In genomic region chr6:146502856-146503255, GRCm38 (mm10) we compare ENCODE assay signal across 9 mouse cellular contexts. TPM values are rescaled to one million over a fixed set of nuclear protein-coding genes. Genes with fewer than 3 reads are reported as not detected.
A peak's percentile ranks its signal among the peaks of the same experiment; 100 is the strongest.
DNase-seq lines count a peak whose midpoint lies in the region; ATAC-seq and TF ChIP-seq lines count a peak whose summit lies in the region.
"Had no signal": no experiment of that assay in that cellular context is flagged by ENCODE, and none has a peak within 500 bp of the region (broad histone marks: within the 10 kb centered on the region; RNA-seq: fewer than 3 reads in every experiment).

No protein-coding gene starts in this region.

- 0 out of 2 replicates have a peak, but pooled peaks cover 2% of the 10 kb centered on the region for H3K4me1 ChIP-seq in forebrain, embryonic 11.5 days (replicated peaks; ENCODE audit: control insufficient read depth, insufficient read depth, low read length)
- 0 out of 2 replicates have a peak, but pooled peaks cover 3% of the 10 kb centered on the region for H3K4me1 ChIP-seq in intestine, embryonic 15.5 days (replicated peaks)
- H3K4me1 ChIP-seq in midbrain, postnatal 0 days (ENCODE audit: insufficient read depth, low read length) = peaks cover 6% of the 10 kb centered on the region; the same call in 1 of the 2 replicates

- H3K36me3 ChIP-seq in forebrain, embryonic 11.5 days (ENCODE audit: control insufficient read depth, insufficient read depth, low read length) = no peaks in the 10 kb centered on the region
- no peaks in the 10 kb centered on the region for H3K36me3 ChIP-seq in intestine, embryonic 15.5 days
- H3K36me3 ChIP-seq in midbrain, postnatal 0 days (ENCODE audit: insufficient read depth, low read length) = no peaks in the 10 kb centered on the region

- intact Hi-C loops in left cerebral cortex, adult 2 months (cut with DNase I) = loop anchor here (5.0 kb wide), 4 partner anchors 46 to 91 kb away; partner anchors contain the start of genes Fgfr1op2 and Ints13
- intact Hi-C loops in left cerebral cortex, postnatal 36 days (cut with DNase I) = loop anchor here (5.0 kb wide), 1 partner anchor 91 kb away; no protein-coding TSS in a partner anchor

- no peaks in the 10 kb centered on the region for H3K9me3 ChIP-seq in forebrain, embryonic 11.5 days (ENCODE audit: control insufficient read depth, low read length)
- no peaks in the 10 kb centered on the region for H3K9me3 ChIP-seq in intestine, embryonic 15.5 days
- no peaks in the 10 kb centered on the region for H3K9me3 ChIP-seq in midbrain, postnatal 0 days (ENCODE audit: low read length)

- H3K4me2 ChIP-seq in forebrain, embryonic 11.5 days (ENCODE audit: low read depth, low read length, severe bottlenecking) = peak overlapping the region; percentile 97
- peak overlapping the region; percentile 99 for H3K4me2 ChIP-seq in intestine, embryonic 15.5 days (replicated peaks)
- peak overlapping the region; percentile 98 for H3K4me2 ChIP-seq in midbrain, postnatal 0 days (ENCODE audit: low read depth, low read length, poor library complexity, severe bottlenecking)

- H3K27me3 ChIP-seq in forebrain, embryonic 11.5 days (ENCODE audit: control insufficient read depth, insufficient read depth, low read length) = peaks cover 8% of the 10 kb centered on the region
- no peaks in the 10 kb centered on the region for H3K27me3 ChIP-seq in intestine, embryonic 15.5 days (replicated peaks)
- peaks cover 13% of the 10 kb centered on the region; the same call in 1 of the 2 replicates for H3K27me3 ChIP-seq in midbrain, postnatal 0 days (ENCODE audit: insufficient read depth, low read length)

- TF ChIP-seq CTCF in left cerebral cortex, adult 2 months (IDR thresholded peaks at IDR 0.05) = no peak
- TF ChIP-seq CTCF in midbrain, postnatal 0 days (IDR thresholded peaks at IDR 0.05) = no peak

- no peak for DNase-seq in left cerebral cortex, adult 2 months (ENCODE audit: extremely low spot score in 1 of 2, low spot score in 2 of 2)
- DNase-seq in left cerebral cortex, postnatal 36 days (ENCODE audit: low spot score in 2 of 2) = no peak
- no peak for DNase-seq in forebrain, embryonic 11.5 days (ENCODE audit: low spot score)
- DNase-seq in midbrain, postnatal 0 days (ENCODE audit: low spot score) = no peak
- no peak for DNase-seq in layer of hippocampus, postnatal 14 days (ENCODE audit: low spot score in 2 of 2)
- no peak for DNase-seq in spleen, postnatal 10 days (ENCODE audit: low spot score in 2 of 2)
- DNase-seq: cerebellum, adult 9-10 months had no signal

- no peak for ATAC-seq in forebrain, embryonic 11.5 days (replicated peaks; ENCODE audit: low FRiP score)
- no peak for ATAC-seq in intestine, embryonic 15.5 days
- no peak for ATAC-seq in midbrain, postnatal 0 days (ENCODE audit: low FRiP score)
- ATAC-seq in erythroid progenitor cell, adult 5-6 weeks (replicated peaks; ENCODE audit: low FRiP score, poor library complexity, severe bottlenecking) = no peak

- peak overlapping the region; percentile 63; the same call in 1 of the 2 replicates for H3K9ac ChIP-seq in forebrain, embryonic 11.5 days (ENCODE audit: low read length)
- H3K9ac ChIP-seq in intestine, embryonic 15.5 days = peak overlapping the region; percentile 75; the same call in 1 of the 2 replicates
- H3K9ac ChIP-seq in midbrain, postnatal 0 days (replicated peaks; ENCODE audit: low read length, poor library complexity, severe bottlenecking) = 0 out of 2 replicates have a peak overlapping the region, but pooled peaks have one; percentile 44

- peak overlapping the region; percentile 60 for H3K4me3 ChIP-seq in left cerebral cortex, adult 2 months
- H3K4me3 ChIP-seq in forebrain, embryonic 11.5 days (ENCODE audit: low read depth, low read length) = peak overlapping the region; percentile 67
- peak overlapping the region; percentile 80 for H3K4me3 ChIP-seq in intestine, embryonic 15.5 days (replicated peaks)
- H3K4me3 ChIP-seq in midbrain, postnatal 0 days (ENCODE audit: low read depth, low read length) = peak overlapping the region; percentile 56

- WGBS in forebrain, embryonic 11.5 days = 55% methylated on average over 3 of the region's 3 CpGs
- WGBS in intestine, embryonic 15.5 days = 34% methylated on average over 3 of the region's 3 CpGs
- WGBS in midbrain, postnatal 0 days = 46% methylated on average over 3 of the region's 3 CpGs

- H3K27ac ChIP-seq in left cerebral cortex, adult 2 months = no peak overlapping the region
- H3K27ac ChIP-seq in forebrain, embryonic 11.5 days (ENCODE audit: low read depth, low read length) = no peak overlapping the region
- no peak overlapping the region for H3K27ac ChIP-seq in intestine, embryonic 15.5 days
- no peak overlapping the region for H3K27ac ChIP-seq in midbrain, postnatal 0 days (ENCODE audit: low read depth, low read length)

RNA-seq across cellular contexts. Expression of gene Itpr2, which starts 0.8 kb away (rescaled TPM):
- total RNA-seq in left cerebral cortex, adult 2 months (2021) = 10 to 100 TPM; 12.3 to 15.4 TPM
- 10 to 100 TPM; 11.9 to 17.1 TPM for total RNA-seq in left cerebral cortex, postnatal 36 days (2021)
- 3.0 and 5.3 TPM in 2 replicates for polyA plus RNA-seq in forebrain, embryonic 11.5 days (2014; fragmentation: Nextera tagmentation; extraction: Ambion mirVana)
- polyA plus RNA-seq in intestine, embryonic 15.5 days (2015; fragmentation: Nextera tagmentation; extraction: Ambion mirVana) = 8.8 and 10.0 TPM in 2 replicates
- 12.9 and 15.9 TPM in 2 replicates for total RNA-seq in midbrain, postnatal 0 days (2014; rRNA removed)
- 9.1 and 9.6 TPM in 2 replicates for polyA plus RNA-seq in midbrain, postnatal 0 days (2015; fragmentation: Nextera tagmentation; extraction: Ambion mirVana)
- 10 to 100 TPM; 32.3 to 35.0 TPM for total RNA-seq in layer of hippocampus, postnatal 14 days (2021)
- 7.1 and 15.1 TPM in 2 replicates for total RNA-seq in erythroid progenitor cell, adult 5-6 weeks (2015; ENCODE audit: low replicate concordance)
- 5.1 and 13.6 TPM in 2 replicates for total RNA-seq in erythroid progenitor cell, adult 5-6 weeks (2017; ENCODE audit: low replicate concordance)
